Mouse (Mus musculus) erythroblast, embryonic 14.5 days (primary cell): ENCODE data around the gene Atp6v0a2.

Experiments used
- GATA1 ChIP-seq: IDR thresholded peaks from 2 replicates; pipeline ENCODE4 v1.6.1; 2012; ENCODE audit warnings: low read length, inconsistent platforms, mixed read lengths
- TAL1 ChIP-seq: IDR thresholded peaks from 3 replicates; pipeline ENCODE4 v1.6.1; 2012; ENCODE audit warnings: low read length, inconsistent platforms, mixed read lengths

- TF ChIP-seq TAL1 (no peak), GATA1 (no peak)
These were observed 13.7 kb upstream of the Atp6v0a2 start for GRCm38 (mm10) chr5:124614709-124615108.
